In genomic region chr14:61757086-61757822, GRCm38 (mm10) we compare ENCODE assay signal across 8 mouse cellular contexts.
DNase-seq lines count a peak whose midpoint lies in the region; ATAC-seq and TF ChIP-seq lines count a peak whose summit lies in the region.

No protein-coding gene starts in this region.

- H3K9me3 ChIP-seq in liver, embryonic 12.5 days (replicated peaks), result no peaks in the 10 kb centered on the region

- H3K79me2 ChIP-seq in myocyte (ENCODE audit: control insufficient read depth, insufficient read depth), result no peaks in the 10 kb centered on the region

- no peaks in the 10 kb centered on the region for H3K27me3 ChIP-seq in cerebellum, adult 2 months (ENCODE audit: control insufficient read depth, insufficient read depth, low read length)
- H3K27me3 ChIP-seq in liver, embryonic 12.5 days (replicated peaks), result no peaks in the 10 kb centered on the region
- H3K27me3 ChIP-seq in myocyte (ENCODE audit: control insufficient read depth, insufficient read depth, insufficient read length), result no peaks in the 10 kb centered on the region

- H3K4me3 ChIP-seq in cerebellum, adult 2 months (replicated peaks; ENCODE audit: insufficient read depth, low read depth, low read length), result peak overlapping the region; percentile 2
- no peak overlapping the region; the same call in 1 of the 2 replicates for H3K4me3 ChIP-seq in liver, embryonic 12.5 days
- no peak overlapping the region for H3K4me3 ChIP-seq in myocyte

- no peak overlapping the region for H3ac ChIP-seq in myocyte (ENCODE audit: control insufficient read depth, insufficient read length)

- no peaks in the 10 kb centered on the region for H3K4me1 ChIP-seq in cerebellum, adult 2 months (ENCODE audit: control insufficient read depth, insufficient read depth, low read length)
- H3K4me1 ChIP-seq in liver, embryonic 12.5 days, result no peaks in the 10 kb centered on the region

- H3K36me3 ChIP-seq in liver, embryonic 12.5 days, result no peaks in the 10 kb centered on the region
- no peaks in the 10 kb centered on the region for H3K36me3 ChIP-seq in myocyte (ENCODE audit: control insufficient read depth, insufficient read depth)

- no peak for TF ChIP-seq POLR2A in cerebellum, adult 2 months (IDR thresholded peaks at IDR 0.05; ENCODE audit: borderline replicate concordance, insufficient read depth, low read length)
- TF ChIP-seq POLR2A in myocyte (IDR thresholded peaks at IDR 0.05; ENCODE audit: insufficient read length, low read depth), result no peak

- TF ChIP-seq CTCF in cerebellum, adult 2 months (IDR thresholded peaks at IDR 0.05; ENCODE audit: borderline replicate concordance, insufficient read depth, low read depth, low read length), result no peak

- no peak for ATAC-seq in liver, embryonic 12.5 days

- H3K4me2 ChIP-seq in liver, embryonic 12.5 days, result peak overlapping the region; percentile 41
- peak overlapping the region; percentile 71 for H3K4me2 ChIP-seq in myocyte (ENCODE audit: low read depth)

- 6% methylated on average over 14 of the region's 15 CpGs for WGBS in cerebellum, adult 2 months
- 9% methylated on average over 14 of the region's 15 CpGs for WGBS in liver, embryonic 12.5 days (ENCODE audit: insufficient replicate concordance)

- H3K9ac ChIP-seq in liver, embryonic 12.5 days, result 0 out of 2 replicates have a peak overlapping the region, but pooled peaks have one; percentile 7

- intact Hi-C loops in heart, postnatal 14 days (cut with DNase I), result no loop called here

- DNase-seq in 3134 (ENCODE audit: extremely low read depth, insufficient read length, low spot score), result peak; percentile 67
- peak; percentile 23 to 36 for DNase-seq in cerebellum, adult 2 months
- DNase-seq in forelimb bud, embryonic 11.5 days (ENCODE audit: low read depth, low spot score), result peak; percentile 52
- DNase-seq in heart, postnatal 14 days, result peak; percentile 70 to 77
- DNase-seq in kidney, postnatal 4 days, result peak; percentile 69 to 83
- DNase-seq in testis, postnatal 14 days (ENCODE audit: low spot score), result peak; percentile 52

- H3K27ac ChIP-seq in cerebellum, adult 2 months (ENCODE audit: insufficient read depth, low read length), result no peak overlapping the region
- no peak overlapping the region for H3K27ac ChIP-seq in liver, embryonic 12.5 days

TF ChIP-seq in myocyte, 11 proteins besides CTCF, POLR2A, EP300 and RAD21:
- TF ChIP-seq USF1 (IDR thresholded peaks at IDR 0.05; ENCODE audit: low read depth) (peak; percentile 29), MYOG (IDR thresholded peaks at IDR 0.05; ENCODE audit: control insufficient read depth in 1 of 3, insufficient read depth in 1 of 3, insufficient read length in 2 of 3, low read depth in 2 of 3) (no peak)
